Mouse (Mus musculus) adrenal gland, adult 18-20 months (tissue): ENCODE measurements at regions not wholly inside any gene's neighbourhood (a gene's known extent, or its start where the extent isn't known, plus 50 kb on each side); places are given as distances from the start of the nearest gene placed in this dataset.
A peak's percentile ranks its signal among the peaks of the same experiment; 100 is the strongest.

Experiments used
- DNase-seq, 2 experiments: peaks; one replicate each; pipeline ENCODE4 v3.0.0; 2021 to 2022; ENCODE audit warnings: low spot score in 2 of 2

- DNase-seq, result no peak
Measured at GRCm38 (mm10) chr1:72046072-72046471, 166.0 kb downstream of the Mreg start.

GRCm38 (mm10) chr1:72038518-72038917 lies 173.6 kb downstream of the Mreg start:
- no peak for DNase-seq

- no peak for DNase-seq
Measured at GRCm38 (mm10) chr1:72036600-72036999, 175.5 kb downstream of the Mreg start.

- no peak for DNase-seq
Measured at GRCm38 (mm10) chr1:72036141-72036540, 176.0 kb downstream of the Mreg start.

GRCm38 (mm10) chr1:72033941-72034340 lies 178.2 kb downstream of the Mreg start:
- DNase-seq, result no peak

- no peak for DNase-seq
Measured at GRCm38 (mm10) chr1:72032214-72032613, 179.9 kb downstream of the Mreg start.

GRCm38 (mm10) chr1:72030763-72031405 lies 181.2 kb downstream of the Mreg start:
- no peak for DNase-seq

GRCm38 (mm10) chr1:72029625-72030024 lies 182.5 kb downstream of the Mreg start:
- no peak for DNase-seq

GRCm38 (mm10) chr1:72026861-72027260 lies 185.2 kb downstream of the Mreg start:
- DNase-seq, result no peak

GRCm38 (mm10) chr1:72022631-72023030 lies 189.5 kb downstream of the Mreg start:
- no peak for DNase-seq

GRCm38 (mm10) chr1:72018479-72019222 lies 193.5 kb downstream of the Mreg start:
- no peak for DNase-seq

- DNase-seq, result no peak
Measured at GRCm38 (mm10) chr1:72017814-72018478, 194.2 kb downstream of the Mreg start.

GRCm38 (mm10) chr1:72015471-72015870 lies 196.6 kb downstream of the Mreg start:
- DNase-seq, result no peak

- no peak for DNase-seq
Measured at GRCm38 (mm10) chr1:72014580-72014979, 197.5 kb downstream of the Mreg start.

- DNase-seq, result peak in 1 of 2 experiments; percentile 25
Measured at GRCm38 (mm10) chr1:72013863-72014262, 198.2 kb downstream of the Mreg start.

- DNase-seq, result no peak
Measured at GRCm38 (mm10) chr1:72012710-72013109, 199.4 kb downstream of the Mreg start.

GRCm38 (mm10) chr1:72009270-72009928 lies 202.7 kb downstream of the Mreg start:
- no peak for DNase-seq

GRCm38 (mm10) chr1:72006696-72007291 lies 205.3 kb downstream of the Mreg start:
- DNase-seq, result no peak

GRCm38 (mm10) chr1:72005956-72006355 lies 206.2 kb downstream of the Mreg start:
- no peak for DNase-seq

- no peak for DNase-seq
Measured at GRCm38 (mm10) chr1:72005550-72005949, 206.6 kb downstream of the Mreg start.
